Mouse (Mus musculus) liver, postnatal 0 days (tissue): ENCODE data around the gene Upf3b. TPM values are rescaled to one million over a fixed set of nuclear protein-coding genes. Genes with fewer than 3 reads are reported as not detected.
"Not testable (repeated sequence)": the region's sequence is repeated elsewhere in the genome, so short reads cannot be mapped to it uniquely, and the experiment has no call there.

ENCODE experiments used
- ATAC-seq: fragments of 200-750 bp; cut with Nextera tagmentation; 2 replicates; pipeline ENCODE4 v1.8.0; 2017; ENCODE audit warnings: mild to moderate bottlenecking, moderate library complexity
- DNase-seq: peaks from one replicate; pipeline ENCODE4 v3.0.0-alpha.2; 2016
- H3K27ac ChIP-seq: fragments of 300-500 bp; sonication (generic); 2 replicates; pipeline ENCODE4 v1.5.1; 2014; ENCODE audit warnings: antibody characterized with exemption, moderate library complexity, mild to moderate bottlenecking, low read depth
- H3K27me3 ChIP-seq: fragments of 300-500 bp; sonication (generic); 2 replicates; pipeline ENCODE4 v1.6.1; 2014; ENCODE audit warnings: low read length, control low read depth, mixed read lengths; ENCODE audit not compliant: insufficient read depth
- H3K36me3 ChIP-seq: fragments of 300-500 bp; sonication (generic); replicated peaks from 2 replicates; pipeline ENCODE4 v1.6.1; 2014; ENCODE audit warnings: mild to moderate bottlenecking, control low read depth, low read length, moderate library complexity, mixed read lengths; ENCODE audit not compliant: insufficient read depth
- H3K4me1 ChIP-seq: fragments of 300-500 bp; sonication (generic); 2 replicates; pipeline ENCODE4 v1.6.1; 2014; ENCODE audit warnings: antibody characterized with exemption, mild to moderate bottlenecking, control low read depth; ENCODE audit not compliant: insufficient read depth
- H3K4me2 ChIP-seq: fragments of 300-500 bp; sonication (generic); 2 replicates; pipeline ENCODE4 v1.6.1; 2014; ENCODE audit warnings: low read depth, mild to moderate bottlenecking, low read length, moderate library complexity, mixed read lengths
- H3K4me3 ChIP-seq: fragments of 300-500 bp; sonication (generic); 2 replicates; pipeline ENCODE4 v1.5.1; 2014; ENCODE audit warnings: low read depth, low read length
- H3K9ac ChIP-seq: fragments of 300-500 bp; sonication (generic); replicated peaks from 2 replicates; pipeline ENCODE4 v1.6.1; 2014; ENCODE audit warnings: mild to moderate bottlenecking, moderate library complexity
- H3K9me3 ChIP-seq: fragments of 300-500 bp; sonication (generic); 2 replicates; pipeline ENCODE4 v1.6.1; 2016; ENCODE audit warnings: mild to moderate bottlenecking, control low read depth, low read length, mixed read lengths
- CTCF ChIP-seq: sonication (generic); IDR thresholded peaks from 2 replicates; pipeline ENCODE4 v1.5.1; 2016; ENCODE audit warnings: antibody characterized with exemption, low read depth
- EP300 ChIP-seq: IDR thresholded peaks from 2 replicates; pipeline ENCODE4 v1.6.1; 2016; ENCODE audit warnings: antibody characterized with exemption, low read depth, mild to moderate bottlenecking
- WGBS: fragments of 180-500 bp; shearing (Covaris S2); extraction: QIAGEN DNeasy Blood & Tissue Kit; methylation state at CpG from one replicate; pipeline ENCODE4 v1.1.7; 2014; ENCODE audit not compliant: insufficient replicate concordance; 5-methylcytosine and 5-hydroxymethylcytosine counted together
- polyA plus RNA-seq: library from polyadenylated mRNA; unstranded; fragments of >200 nt; fragmentation: Nextera tagmentation; extraction: Ambion mirVana; gene quantifications from 2 replicates; pipeline ENCODE4 v1.2.1, GENCODE M21; 2015

The Upf3b gene
- polyA plus RNA-seq: 8.3 and 8.5 TPM in 2 replicates

DNA sequence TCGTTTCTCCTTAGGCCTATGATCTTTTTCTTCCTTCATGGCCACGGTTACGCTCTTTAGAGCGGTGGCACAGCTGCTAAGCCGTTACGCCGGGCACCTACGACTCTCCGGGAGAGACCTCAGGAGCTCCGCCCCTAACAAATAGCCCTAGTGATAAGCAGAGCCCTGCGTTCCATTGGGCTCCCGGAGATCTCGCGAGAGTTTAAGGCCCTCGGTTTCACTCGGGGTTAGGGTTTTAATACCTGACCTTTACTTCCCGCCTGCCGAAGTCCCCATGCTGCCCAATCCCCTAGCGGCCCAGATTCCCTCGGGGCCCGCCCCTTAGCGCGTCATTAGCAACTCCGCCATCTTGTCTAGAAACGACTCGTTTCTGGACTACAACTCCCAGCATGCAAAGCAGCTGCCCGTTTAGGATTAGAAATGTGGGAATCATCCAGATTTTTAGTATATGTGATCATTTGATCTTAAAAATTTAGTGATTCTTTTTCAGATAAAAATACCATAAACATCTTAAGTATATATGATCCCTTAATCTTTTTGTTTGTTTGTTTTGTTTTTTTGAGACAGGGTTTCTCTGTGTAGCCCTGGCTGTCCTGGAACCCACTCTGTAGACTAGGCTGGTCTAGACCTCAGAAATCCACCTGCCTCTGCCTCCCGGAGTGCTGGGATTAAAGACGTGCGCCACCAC lies at the start of gene Upf3b:
TSS of gene Upf3b (minus strand) at position 130 of the 688 bp plus-strand sequence.
- ATAC-seq: peak; percentile 98
- peak within 1 kb of the TSS; percentile 77 for H3K4me2 ChIP-seq
- 20% methylated on average over 30 of the region's 30 CpGs for WGBS

DNA sequence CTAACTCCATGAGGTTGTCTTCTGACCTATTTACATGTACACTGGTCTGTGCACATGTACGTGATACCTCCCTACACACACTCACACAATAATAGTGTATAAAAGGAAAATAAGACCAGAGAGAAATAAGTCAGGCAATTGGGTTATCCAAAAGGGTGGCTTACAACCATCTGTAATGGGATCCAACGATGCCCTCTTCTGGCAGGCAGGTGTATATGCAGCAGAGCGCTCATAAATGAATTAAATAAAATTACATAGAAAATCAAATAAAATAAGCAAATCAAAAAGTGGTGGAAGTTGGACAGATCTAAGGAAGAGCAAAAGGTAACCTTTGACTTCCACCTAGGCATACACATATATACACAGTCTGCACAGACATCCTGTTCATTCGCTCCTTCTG lies 47.7 kb upstream of the Upf3b start:
- H3K4me2 ChIP-seq: no peak overlapping the region
- no peaks in the 10 kb centered on the region for H3K36me3 ChIP-seq
- WGBS: 56% methylated on average over 4 of the region's 4 CpGs
- ATAC-seq (no peak), DNase-seq (no peak)
- no peaks in the 10 kb centered on the region for H3K9me3 ChIP-seq
- no peaks in the 10 kb centered on the region for H3K27me3 ChIP-seq
- TF ChIP-seq EP300: no peak
- peak; percentile 51 for TF ChIP-seq CTCF
- H3K9ac ChIP-seq: no peak overlapping the region
- H3K4me3 ChIP-seq: no peak overlapping the region
- no peaks in the 10 kb centered on the region for H3K4me1 ChIP-seq
- H3K27ac ChIP-seq: no peak overlapping the region

More for the DNA sequence above, at the start of gene Upf3b:
- peak within 1 kb of the TSS; percentile 57 for H3K4me3 ChIP-seq
- peak within 1 kb of the TSS; percentile 60 for H3K9ac ChIP-seq
- no peaks in the 10 kb centered on the region; the same call in 1 of the 2 replicates for H3K36me3 ChIP-seq
- peak within 1 kb of the TSS; percentile 91 for H3K27ac ChIP-seq
- DNase-seq: peak; percentile 93
- H3K9me3 ChIP-seq: no peaks in the 10 kb centered on the region
- no peaks in the 10 kb centered on the region for H3K27me3 ChIP-seq
- TF ChIP-seq EP300 (no peak; the same call in 1 of the 2 replicates), CTCF (no peak)
- H3K4me1 ChIP-seq: no peaks in the 10 kb centered on the region

GRCm38 (mm10) chrX:37144954-37145353 lies 34.8 kb upstream of the Upf3b start:
- Histone ChIP-seq H3K27ac (no peak overlapping the region), H3K4me2 (no peak overlapping the region), H3K9ac (no peak overlapping the region), H3K4me3 (no peak overlapping the region), H3K4me1 (no peaks in the 10 kb centered on the region), H3K36me3 (peaks cover 11% of the 10 kb centered on the region), H3K27me3 (no peaks in the 10 kb centered on the region), H3K9me3 (no peaks in the 10 kb centered on the region)
- WGBS: 78% methylated on average over 2 of the region's 2 CpGs
- ATAC-seq (peak; percentile 47; the same call in 1 of the 2 replicates), DNase-seq (peak; percentile 42)
- TF ChIP-seq CTCF: peak; percentile 56
- no peak for TF ChIP-seq EP300

GRCm38 (mm10) chrX:37144498-37144897 lies 34.4 kb upstream of the Upf3b start:
- DNase-seq, H3K4me3 ChIP-seq, H3K27me3 ChIP-seq, H3K4me2 ChIP-seq, H3K27ac ChIP-seq, ATAC-seq, H3K9ac ChIP-seq, H3K4me1 ChIP-seq, H3K9me3 ChIP-seq: not testable (repeated sequence)
- 65% methylated on average over 2 of the region's 4 CpGs for WGBS
- peaks cover 11% of the 10 kb centered on the region for H3K36me3 ChIP-seq

DNA sequence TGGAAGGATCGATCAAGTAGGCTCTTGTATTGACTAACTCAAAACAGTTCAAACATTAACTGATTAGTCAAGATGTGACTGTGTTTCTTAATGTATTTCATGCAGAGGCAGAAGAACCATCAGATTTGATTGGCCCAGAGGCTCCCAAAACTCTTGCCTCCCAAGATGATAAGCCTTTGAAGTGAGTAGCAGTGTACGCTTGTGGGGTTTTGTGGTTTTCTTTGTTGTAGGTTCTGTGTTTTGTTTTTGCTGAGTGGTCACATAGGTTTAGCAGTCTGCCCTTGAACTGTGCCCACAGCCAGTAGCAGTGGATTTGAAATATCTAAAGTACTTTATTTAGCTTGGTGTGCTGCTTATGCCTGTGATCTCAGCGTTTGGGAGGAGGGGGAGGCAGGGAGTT lies 31.6 kb upstream of the Upf3b start:
- WGBS: 85% methylated on average over 3 of the region's 3 CpGs
- Histone ChIP-seq H3K36me3 (peaks cover 11% of the 10 kb centered on the region), H3K9ac (no peak overlapping the region), H3K27me3 (no peaks in the 10 kb centered on the region), H3K4me1 (no peaks in the 10 kb centered on the region), H3K9me3 (no peaks in the 10 kb centered on the region), H3K4me2 (no peak overlapping the region), H3K27ac (no peak overlapping the region), H3K4me3 (no peak overlapping the region)
- no peak for ATAC-seq
- DNase-seq: no peak
- TF ChIP-seq CTCF (no peak), EP300 (no peak)

- 19% methylated on average over 58 of the region's 58 CpGs for whole genome bisulfite sequencing
- peak; percentile 95 for ATAC-seq
- H3K4me2 ChIP-seq: peak within 1 kb of the TSS; percentile 63
- H3K9me3 ChIP-seq: no peaks in the 10 kb centered on the region
- H3K4me3 ChIP-seq: peak within 1 kb of the TSS; percentile 75
- H3K9ac ChIP-seq: peak within 1 kb of the TSS; percentile 89
- peak; percentile 79 for DNase-seq
- TF ChIP-seq EP300 (no peak), CTCF (no peak)
- no peaks in the 10 kb centered on the region for H3K36me3 ChIP-seq
- peak within 1 kb of the TSS; percentile 89 for H3K27ac ChIP-seq
- no peaks in the 10 kb centered on the region for H3K27me3 ChIP-seq
- peaks cover 8% of the 10 kb centered on the region; the same call in 1 of the 2 replicates for H3K4me1 ChIP-seq
Measured at GRCm38 (mm10) chrX:37126671-37127358, 16.7 kb upstream of the Upf3b start, which contains the start of gene Nkap. Gene Nkap, plus strand, starts transcription at chrX:37126795.
